Mouse (Mus musculus) spleen, postnatal 10 days (tissue): ENCODE results near the gene Ptprn2.
"Not testable (repeated sequence)": the region's sequence is repeated elsewhere in the genome, so short reads cannot be mapped to it uniquely, and the experiment has no call there.

Experiments used
- DNase-seq, 2 experiments: peaks; one replicate each; pipeline ENCODE4 v3.0.0; 2021 to 2022; ENCODE audit warnings: low spot score in 2 of 2

The Ptprn2 gene

DNA sequence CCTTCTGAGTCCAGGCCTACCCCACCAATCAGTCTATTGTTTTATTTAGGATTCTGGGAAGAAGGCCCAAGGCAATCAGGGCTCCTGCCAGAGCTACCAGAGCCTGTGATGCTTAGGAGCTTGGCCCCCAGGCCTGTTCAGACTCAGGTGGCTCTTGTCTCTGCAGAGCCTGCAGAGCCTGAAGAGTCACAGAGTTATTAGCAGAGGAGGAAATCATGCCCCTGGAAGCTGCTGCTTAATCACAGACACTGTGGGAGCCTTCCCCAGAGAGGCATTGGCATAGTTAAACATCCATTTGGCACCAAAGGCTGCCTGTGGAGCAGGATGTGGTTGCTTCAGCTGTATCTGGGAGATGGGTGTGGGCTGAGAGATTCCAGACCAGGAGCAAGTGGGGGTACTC, 30.3 kb downstream of the Ptprn2 start:
- no peak for DNase-seq

DNA sequence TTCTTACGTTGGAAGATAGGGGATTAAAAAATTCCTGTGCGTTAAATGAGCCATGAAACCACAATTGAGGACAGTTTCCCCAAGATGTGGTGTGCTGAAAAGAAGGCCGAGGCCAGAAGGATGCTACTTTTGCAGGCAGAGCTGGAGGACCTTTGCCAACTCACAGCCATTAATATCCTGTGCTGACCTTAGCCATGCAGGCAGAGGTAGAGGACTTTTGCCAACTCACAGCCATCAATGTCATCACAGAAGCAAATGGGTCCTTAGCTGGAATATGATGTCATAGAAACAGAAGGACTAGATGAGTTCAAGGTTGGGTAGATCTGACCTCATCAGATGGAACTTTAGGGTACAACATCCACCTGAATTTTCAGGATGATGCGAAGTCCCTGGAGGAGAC, 43.3 kb downstream of the Ptprn2 start:
- DNase-seq: no peak

DNA sequence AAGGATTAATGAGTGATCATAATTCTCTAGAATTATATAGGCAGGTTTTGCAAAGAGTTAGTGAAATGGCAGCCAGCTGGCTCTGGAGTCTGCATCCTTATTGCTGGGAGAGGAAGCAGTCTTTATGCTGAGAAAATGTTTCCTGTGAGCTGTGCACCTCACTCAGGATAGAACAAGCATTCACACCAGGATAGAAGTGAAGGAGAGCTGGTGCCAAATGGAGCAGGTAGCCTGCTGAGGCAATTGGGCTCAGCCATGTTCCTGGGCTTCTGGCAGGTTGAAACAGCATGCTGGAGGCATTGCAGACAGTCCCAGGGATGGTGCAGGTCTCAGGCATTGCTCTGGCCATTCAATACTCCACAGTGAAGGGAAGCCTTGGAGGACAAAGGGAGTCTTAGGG, 47.8 kb downstream of the Ptprn2 start:
- DNase-seq: no peak

DNA sequence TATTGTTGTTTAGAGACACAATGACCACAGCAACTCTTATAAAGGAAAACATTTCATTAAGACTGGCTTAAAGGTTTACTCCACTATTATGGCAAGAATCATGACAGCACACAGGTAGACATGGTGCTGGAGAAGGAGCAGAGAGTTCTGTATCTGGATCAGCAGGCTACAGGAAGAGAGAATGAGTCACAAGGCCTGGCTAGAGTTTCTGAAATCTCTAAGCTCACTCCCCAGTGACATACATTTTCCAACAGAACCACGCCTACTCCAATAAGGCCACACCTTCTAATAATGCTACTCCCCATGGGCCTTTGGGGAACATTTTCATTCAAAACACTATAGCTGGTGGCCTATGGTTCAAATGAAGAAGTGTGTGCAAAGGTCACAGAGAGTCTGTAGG, 53.8 kb downstream of the Ptprn2 start:
- no peak for DNase-seq

DNA sequence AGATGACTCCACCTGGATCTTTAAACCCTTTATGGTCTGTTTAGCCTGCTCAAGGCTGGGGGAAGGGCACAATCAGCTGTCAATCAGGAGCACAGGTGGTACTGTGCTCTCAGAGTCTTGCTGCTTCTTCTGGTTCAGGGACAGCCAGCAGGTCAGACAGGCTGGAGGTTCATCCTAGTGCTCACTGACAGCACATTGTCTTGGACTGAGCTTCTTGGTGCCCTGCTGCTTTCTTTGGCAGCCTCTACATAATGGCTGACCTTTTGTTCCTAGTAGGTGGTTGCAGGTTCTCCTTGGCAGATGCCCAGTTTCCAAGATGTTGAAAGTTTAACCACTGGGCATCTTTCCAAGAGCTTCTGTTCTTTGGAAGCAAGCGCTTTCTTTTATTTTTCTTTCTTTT, 55.1 kb downstream of the Ptprn2 start:
- DNase-seq: no peak

DNA sequence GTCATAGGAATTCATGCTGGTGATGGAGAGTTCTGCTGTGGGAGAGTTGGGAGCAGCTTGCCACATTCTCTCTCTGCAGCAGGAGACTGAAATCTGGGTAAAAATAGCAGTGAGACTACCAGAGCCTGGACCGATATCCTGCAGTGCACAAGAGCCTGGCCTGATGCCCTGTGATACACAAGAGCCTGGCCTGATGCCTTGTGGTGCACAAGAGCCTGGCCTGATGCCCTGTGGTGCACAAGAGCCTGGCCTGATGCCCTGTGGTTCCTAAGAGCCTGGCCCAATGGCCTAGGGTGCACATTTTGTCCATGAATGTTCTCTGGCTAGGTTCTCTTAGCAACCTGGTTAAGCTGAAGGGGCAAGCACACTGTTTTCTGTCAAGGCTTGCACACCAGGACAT, 64.5 kb downstream of the Ptprn2 start:
- DNase-seq: no peak

DNA sequence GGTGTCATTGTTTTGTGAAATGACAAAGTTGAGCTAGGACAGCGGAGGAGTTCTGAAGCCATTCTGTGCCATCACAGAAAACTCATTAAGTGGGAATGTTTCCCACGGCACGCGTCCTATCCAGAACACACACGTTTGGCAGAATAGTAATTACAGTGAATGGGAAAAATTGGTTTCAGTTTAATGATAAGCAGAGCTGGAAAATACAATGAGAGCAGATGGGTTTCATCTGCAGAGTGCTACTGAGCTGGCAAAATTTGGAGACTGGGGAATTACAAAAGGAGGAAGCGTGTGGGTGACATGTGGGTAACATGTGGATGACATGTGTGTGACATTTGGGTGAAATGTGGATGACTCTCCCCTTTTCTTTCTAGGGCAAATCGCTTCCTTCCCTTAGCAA, 66.0 kb downstream of the Ptprn2 start:
- DNase-seq: no peak

DNA sequence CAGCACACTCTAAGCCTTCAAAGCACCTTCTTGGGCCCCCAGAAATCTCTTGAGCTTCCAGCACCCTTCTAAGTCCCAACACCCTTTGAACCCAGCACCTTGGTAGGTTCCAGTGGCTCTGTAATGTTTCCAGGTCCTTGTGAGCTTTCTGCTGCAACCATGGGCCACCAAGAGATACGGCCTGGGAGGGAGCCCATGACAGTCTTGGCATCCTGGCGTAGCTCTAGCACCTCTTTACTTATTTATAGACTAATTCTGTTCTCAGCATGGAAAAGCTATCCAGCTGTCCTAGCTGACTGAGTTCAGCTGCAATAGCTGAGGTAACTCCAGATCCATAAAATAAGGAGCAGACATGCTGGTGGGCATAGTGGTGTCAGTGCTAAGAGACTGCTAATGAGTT, 66.8 kb downstream of the Ptprn2 start:
- no peak for DNase-seq

DNA sequence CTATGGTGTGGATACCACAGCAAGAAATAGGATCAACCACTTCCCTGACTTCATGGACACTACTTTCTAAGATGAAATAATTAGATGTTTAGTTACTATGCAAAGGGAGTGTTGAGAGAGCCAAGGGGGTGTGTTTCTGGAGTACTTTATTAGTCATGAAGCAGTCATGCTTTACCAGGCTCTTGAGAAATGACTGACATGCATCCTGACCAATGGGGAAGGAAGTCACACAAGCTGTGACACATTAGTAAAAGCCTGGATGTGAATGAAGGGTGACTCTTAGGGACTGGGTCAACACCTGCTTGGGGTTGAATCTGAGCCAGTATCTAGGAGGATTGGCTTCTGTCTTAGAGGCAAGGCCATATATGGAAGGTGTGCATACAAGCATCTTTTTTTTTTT, 67.8 kb downstream of the Ptprn2 start:
- no peak for DNase-seq

DNA sequence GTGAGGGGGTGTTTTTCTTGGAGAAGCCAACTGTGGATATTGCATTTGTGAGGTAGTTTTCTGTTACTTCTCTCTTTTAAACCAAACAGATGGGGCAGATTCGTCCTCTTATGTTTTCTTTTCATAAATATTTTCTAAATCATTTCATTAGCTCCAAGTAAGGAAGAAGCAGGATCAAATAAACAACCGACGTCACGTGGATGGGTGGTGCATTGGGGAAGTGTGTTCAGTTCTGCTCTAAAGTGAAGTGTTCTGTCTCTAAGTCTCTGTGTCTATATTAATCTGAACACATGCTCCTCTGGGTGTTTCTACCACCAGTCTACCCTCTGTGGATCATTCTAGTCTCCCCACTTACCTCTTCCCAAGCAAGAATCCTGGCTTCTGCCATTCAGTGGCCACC, 70.4 kb downstream of the Ptprn2 start:
- DNase-seq: no peak

DNA sequence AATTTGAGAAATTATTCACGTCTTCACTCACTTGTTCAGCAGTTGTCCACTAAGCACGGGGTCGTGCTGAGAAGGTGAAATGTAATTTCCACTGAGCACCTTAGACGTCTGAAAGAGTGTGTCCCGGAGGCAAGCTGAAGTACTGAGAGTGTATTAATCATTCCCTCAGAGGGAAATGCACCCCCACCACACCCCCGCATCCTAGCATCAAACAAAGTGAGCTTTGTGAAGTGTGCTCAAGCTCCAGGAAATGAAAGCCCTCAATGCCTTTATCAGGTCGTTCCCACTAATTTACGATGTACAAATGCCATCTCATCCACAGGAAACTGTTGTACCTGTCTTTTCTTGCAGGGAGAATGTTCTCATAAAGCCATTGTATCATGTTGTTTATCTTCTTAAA, 78.9 kb downstream of the Ptprn2 start:
- no peak for DNase-seq

DNA sequence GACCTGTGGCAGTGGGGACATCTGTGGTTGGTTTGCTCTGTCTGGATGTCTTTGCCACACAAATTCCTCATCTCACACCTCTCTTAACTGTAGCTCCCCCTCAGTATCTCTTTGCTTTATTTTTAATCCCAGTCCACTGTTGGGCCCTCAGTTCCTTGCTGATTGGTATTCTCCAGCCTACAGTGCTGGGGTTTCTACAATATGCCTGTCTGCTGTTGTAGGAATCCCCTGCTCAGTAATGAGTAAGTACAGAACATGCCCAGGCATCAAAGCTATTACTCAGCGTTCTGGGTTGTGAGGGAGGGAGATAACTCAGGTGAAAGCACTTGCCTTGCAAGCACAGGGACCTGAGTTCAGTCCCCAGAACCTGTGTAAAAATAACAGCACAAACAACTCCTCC, 81.2 kb downstream of the Ptprn2 start:
- DNase-seq: no peak

DNA sequence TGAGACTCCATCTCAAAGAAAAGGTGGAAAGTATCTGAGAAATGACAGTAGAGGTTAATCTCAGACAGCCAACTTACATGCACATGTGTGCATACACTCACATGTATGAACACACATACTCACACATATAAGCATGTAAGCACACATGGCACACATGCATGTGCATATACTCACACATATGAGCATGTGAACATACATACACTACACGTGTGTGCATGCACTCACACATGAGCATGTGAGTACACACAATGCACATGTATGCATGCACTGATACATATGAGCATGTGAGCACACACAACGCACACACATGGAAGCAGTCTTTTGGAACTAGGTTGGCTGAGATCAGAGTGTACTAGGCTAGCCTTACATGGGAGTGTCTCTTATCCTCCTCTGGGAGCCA, 81.7 kb downstream of the Ptprn2 start:
- no peak for DNase-seq

DNA sequence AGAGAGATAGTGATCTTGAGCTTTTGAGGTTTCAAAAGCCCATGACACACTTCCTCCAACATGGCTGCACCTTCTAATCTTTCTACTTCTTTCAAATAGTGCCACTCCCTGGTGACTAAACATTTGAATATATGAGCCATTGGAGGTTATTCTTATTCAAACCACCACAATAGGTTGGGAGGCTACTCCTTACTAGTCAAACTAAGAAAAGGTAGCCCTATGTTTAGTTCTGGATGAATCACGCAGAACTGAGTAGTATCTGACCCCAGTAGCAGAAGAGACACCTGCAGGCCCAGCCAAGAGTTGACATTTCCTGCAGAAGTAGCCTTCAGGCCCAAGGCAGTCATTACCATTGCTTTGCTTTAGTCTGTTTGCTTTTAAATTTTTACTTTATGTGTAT, 84.0 kb downstream of the Ptprn2 start:
- no peak for DNase-seq

DNA sequence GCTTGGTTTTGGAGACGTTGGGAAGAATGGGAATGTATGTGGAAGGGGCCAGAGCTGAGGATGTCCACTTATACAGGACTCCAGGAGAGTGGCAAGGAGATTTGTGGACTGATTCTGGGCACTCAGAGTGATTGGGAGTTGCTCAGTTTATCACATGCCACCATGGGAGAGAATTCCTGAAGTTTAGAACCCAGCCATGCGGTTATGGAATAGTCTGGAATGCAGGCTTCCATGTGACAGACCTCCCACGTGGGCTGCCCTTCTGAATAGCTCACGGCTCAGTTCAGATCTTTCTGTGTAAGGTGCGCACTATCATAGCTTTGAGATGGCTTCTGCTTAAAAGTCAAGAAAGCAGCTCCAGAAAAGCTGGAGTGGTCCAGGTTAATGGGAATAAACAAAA, 88.6 kb downstream of the Ptprn2 start:
- DNase-seq: no peak

DNA sequence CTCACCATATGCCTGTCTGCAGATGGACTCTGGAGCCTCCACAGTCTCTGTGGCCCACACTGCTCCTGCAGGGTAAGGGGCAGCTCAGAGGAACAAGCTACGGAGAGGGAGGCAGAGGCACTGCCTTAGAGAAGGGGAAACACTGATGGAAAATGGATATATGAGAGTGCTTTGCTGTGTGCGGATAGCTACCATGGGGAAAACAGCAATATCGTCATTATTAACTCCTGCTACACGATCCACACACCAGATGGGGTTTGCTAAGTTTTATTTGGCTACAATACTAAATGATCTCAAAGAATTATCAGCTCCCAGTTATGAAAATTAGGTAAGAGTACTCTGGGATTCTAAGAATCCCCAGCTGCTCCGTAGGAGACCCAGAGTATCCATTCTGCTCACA, 89.2 kb downstream of the Ptprn2 start:
- DNase-seq: no peak

DNA sequence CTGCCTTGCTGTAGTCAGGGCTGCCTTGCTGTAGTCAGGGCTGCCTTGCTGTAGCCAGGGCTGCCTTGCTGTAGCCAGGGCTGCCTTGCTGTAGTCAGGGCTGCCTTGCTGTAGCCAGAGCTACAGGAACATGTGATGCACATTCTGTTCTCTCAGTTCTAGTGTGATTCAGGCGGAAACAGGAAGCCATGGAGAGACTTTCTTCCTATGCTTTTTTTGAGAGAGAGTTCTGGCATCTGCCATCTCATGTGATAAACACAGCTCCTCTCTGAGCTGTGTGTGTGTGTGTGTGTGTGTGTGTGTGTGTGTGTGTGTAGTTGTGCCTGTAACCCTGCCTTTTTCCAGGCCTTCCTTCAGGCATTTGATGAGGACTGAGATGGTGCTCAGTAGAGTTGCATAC, 92.4 kb downstream of the Ptprn2 start:
- not testable (repeated sequence) for DNase-seq

DNA sequence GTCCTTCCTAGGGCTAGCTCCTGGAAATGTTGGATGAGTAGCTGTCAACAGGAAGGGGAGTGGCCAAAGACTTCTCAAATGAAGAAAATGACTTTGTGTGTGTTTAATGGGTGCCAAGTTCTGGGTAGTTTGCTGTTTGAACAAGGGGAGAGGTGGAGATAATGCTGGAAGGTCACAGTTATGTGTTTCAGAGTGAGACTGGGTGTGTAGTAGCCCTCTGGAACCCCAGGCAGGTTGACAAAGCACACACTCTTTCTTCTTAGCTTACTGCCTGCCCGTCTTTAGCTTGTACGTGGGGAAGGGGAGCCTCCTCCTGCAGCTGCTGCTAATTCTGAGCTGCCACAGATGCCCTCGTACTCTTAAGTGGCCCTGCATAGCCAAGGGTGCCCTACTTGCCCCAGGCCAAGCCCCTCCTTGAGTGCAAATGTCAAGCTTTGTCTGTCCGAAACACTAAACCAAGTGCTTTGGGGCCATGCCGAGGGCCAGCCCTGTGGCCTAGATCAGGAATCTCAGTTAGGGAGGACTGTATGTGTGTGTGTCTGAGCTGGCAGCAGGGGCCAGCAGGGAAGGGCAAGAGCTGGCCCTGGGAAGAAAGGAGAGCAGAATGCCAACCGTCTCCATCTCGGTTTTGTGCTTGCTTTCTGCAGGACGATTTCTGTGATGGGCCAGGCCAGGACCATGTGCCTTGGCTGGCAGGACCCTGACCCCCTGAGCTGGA, 95.5 kb downstream of the Ptprn2 start:
- DNase-seq: no peak

DNA sequence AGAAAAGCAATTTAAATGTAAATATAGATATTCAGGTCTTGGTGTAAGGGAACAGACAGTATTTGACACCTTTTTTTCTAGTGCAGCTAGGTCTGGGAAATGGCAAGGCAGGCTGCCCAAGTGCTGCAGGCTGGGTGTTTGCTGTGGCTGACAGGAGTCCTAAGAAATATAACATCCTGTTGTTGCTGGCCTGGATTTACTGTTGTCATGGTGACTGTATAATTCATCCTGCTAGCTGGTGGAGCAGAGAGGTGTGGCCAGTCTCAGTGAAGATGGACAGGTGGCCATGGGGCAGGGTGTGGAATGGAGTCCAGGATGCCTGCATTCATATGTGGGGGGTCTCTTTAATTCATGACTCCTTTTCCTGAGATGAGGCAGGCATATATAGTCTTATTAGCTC, 96.3 kb downstream of the Ptprn2 start:
- DNase-seq: no peak

DNA sequence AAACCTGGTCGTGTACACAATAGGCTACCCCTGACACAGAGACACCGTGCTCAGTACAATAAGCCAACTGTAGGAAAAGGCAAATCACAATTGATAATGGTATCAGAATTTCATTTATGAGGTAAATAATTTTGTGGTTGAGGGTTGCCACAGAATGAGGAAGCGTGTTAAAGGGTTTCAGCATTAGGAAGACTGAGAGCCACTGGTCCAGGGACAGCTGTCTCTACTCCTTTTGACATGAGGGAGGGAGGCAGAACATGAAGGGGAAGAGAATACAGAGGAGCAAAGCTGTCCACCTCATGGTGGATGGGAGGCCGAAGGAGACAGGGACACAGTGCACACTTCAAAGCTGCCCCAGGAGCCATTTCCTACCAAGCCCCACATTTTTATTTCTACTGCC, 97.3 kb downstream of the Ptprn2 start:
- no peak for DNase-seq

DNA sequence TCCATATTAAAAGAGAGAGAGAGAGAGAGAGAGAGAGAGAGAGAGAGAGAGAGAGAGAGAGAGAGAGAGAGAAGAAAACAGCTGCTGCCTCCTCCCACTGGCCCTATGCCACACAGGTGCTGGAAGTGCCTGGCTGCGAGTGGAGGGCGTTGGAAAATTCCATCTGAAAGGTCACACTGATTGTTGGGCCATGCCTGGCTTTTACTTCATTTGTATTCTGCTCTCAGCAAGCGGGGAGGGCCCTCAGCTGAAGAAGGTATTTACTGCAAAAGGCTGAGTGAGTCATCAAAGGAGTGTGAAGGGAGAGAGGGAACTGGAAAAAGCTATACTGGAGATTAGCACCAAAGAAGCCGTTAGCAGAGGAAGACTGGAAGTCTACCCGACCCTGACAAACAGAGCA, 99.5 kb downstream of the Ptprn2 start:
- no peak for DNase-seq

DNA sequence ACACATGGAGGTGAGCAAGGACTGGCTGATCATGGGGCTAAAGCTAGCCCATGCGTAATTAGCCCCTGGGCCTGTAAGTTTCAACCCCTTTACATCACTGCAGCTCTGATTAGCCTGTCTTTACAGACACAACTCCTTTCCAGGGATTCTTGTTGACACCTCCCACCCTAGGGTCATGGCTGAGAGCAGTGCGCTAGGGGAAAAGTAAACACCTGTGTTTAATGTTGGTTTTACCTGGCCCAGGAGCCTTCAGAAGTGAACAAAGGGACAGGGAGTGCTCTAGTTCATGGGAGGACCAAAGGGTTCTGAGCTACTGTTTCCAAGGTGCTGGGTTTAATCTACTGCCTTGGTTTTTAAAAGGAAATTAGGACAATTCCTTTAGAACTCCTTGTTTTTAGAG, 100.6 kb downstream of the Ptprn2 start:
- DNase-seq: no peak

DNA sequence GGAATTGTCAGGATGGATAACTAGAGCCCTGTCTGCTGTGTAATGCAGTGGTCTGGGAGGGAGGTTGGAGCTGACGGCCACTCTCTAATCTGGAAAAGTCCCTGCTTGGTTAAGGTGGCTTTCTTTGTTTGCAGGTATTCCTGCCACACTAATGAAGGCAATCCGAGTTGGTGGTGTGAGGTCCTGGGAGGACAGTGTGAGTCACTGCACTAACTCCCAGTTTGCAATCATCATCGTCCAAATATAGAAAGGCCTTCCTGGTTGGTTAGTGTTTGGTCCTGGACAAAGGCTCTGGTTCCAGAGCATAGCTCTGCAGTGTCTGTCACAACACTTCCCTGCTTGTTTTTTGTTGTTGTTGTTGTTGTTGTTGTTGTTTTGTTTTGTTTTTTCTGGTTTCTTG, 102.0 kb downstream of the Ptprn2 start:
- DNase-seq: no peak

DNA sequence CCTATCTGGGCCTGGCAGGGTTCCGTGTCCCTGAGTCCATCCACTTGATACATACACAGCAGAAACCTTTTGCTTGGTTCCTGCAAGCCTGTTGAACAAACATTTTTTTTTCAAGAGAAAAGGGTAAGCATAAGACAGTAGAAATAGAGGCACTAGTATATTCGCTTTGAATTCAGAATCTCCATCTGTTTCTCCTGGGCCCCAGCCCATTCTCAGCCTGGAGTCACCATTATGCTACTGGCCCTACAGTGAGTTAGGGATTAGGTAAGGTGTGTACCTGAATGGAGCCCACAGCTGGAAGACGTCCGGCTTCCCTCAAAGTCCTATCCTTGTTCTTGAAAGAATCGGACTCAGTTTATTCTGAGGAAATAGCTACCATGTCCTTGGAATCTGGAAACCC, 104.6 kb downstream of the Ptprn2 start:
- DNase-seq: no peak

DNA sequence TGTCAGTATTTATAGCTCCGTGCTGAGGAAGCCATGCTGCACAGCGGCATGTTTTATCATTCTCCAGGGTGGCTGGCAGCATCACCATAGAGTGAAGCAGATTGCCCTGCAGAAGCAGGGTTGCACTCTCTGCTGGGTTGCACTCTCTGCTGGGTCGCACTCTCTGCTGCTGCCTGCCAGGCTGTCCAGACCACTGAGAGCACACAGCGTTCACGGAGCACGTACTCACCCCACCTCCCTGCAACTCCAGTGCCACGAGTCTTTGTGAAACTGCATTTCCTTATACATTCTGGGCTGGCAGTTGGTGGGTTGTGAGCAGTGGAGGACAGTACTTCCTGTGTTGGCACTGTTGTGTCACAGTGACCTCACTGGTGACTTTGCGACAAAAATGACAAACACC, 108.9 kb downstream of the Ptprn2 start:
- no peak for DNase-seq
